Mouse (Mus musculus) regulatory T cell (primary cell): ENCODE results near the gene Acnat1.
"Not testable (repeated sequence)": the region's sequence is repeated elsewhere in the genome, so short reads cannot be mapped to it uniquely, and the experiment has no call there.

Source experiments
- in situ Hi-C: fragments of 300-600 bp; cut with MboI, MseI; formaldehyde crosslinking; loops from one replicate; pipeline ENCODE4 v1.15.1; 2025; ENCODE audit warnings: high pct_unique_total_duplicates

The Acnat1 gene

DNA sequence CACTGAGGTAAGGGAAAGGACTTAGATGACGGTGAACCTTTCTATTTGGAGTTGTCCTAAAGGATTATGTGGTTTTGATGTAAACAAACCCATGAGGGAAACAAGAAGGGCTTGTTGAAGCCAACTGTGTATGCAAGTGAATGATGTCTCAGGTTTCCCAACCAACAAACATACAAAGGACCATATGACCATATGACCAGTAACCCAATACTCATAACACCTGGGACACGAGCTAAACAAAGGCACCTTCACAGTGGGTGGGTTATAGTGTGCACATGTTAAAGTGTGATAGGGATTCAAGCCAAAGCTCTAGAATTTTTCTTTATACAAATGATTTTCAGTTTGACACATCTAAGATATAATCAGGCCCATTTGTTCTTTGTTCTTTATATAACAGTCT lies 17.5 kb downstream of the Acnat1 start:
- in situ Hi-C loops: no loop called here

GRCm38 (mm10) chr4:49451848-49452551 lies 21.7 kb downstream of the Acnat1 start:
- in situ Hi-C loops: no loop called here

GRCm38 (mm10) chr4:49451133-49451847 lies 22.4 kb downstream of the Acnat1 start:
- in situ Hi-C loops: not testable (repeated sequence)

GRCm38 (mm10) chr4:49436968-49437367 lies 36.7 kb downstream of the Acnat1 start:
- in situ Hi-C loops: loop anchor here (25.0 kb wide), 1 partner anchor 450 kb away; no protein-coding TSS in a partner anchor

GRCm38 (mm10) chr4:49410151-49410550 lies 63.6 kb downstream of the Acnat1 start:
- in situ Hi-C loops: not testable (repeated sequence)

DNA sequence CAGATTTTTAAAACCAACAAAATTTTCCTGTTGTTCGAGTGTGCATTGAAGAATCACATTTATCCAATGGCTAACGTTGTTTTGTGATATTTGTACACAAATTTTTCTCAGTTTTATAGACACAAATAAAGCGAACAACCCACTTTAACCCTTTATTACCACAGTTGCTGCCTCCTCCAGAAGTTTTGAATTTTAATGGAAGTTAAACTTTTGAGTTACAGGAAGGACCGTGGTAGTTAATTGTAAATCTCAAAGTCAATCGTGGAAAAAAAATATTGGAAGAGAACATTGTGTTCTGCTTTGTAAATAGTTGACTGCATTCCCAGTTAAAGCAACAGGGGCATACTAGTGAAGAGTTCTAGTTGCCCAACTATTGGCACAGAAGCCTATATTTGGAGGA lies 65.8 kb downstream of the Acnat1 start, which contains the start of gene Acnat2:
Gene Acnat2, minus strand, starts transcription at position 195 of the 400 bp plus-strand sequence.
- in situ Hi-C loops: not testable (repeated sequence)
